Mouse (Mus musculus): Measurements from ENCODE around the gene Rfx7. TPM values are rescaled to one million over a fixed set of nuclear protein-coding genes. Genes with fewer than 3 reads are reported as not detected.
"Not testable (repeated sequence)": the region's sequence is repeated elsewhere in the genome, so short reads cannot be mapped to it uniquely, and the experiment has no call there.

Rfx7 gene
- polyA plus RNA-seq, 1 experiment from 2014 or later: 22.6 TPM

DNA sequence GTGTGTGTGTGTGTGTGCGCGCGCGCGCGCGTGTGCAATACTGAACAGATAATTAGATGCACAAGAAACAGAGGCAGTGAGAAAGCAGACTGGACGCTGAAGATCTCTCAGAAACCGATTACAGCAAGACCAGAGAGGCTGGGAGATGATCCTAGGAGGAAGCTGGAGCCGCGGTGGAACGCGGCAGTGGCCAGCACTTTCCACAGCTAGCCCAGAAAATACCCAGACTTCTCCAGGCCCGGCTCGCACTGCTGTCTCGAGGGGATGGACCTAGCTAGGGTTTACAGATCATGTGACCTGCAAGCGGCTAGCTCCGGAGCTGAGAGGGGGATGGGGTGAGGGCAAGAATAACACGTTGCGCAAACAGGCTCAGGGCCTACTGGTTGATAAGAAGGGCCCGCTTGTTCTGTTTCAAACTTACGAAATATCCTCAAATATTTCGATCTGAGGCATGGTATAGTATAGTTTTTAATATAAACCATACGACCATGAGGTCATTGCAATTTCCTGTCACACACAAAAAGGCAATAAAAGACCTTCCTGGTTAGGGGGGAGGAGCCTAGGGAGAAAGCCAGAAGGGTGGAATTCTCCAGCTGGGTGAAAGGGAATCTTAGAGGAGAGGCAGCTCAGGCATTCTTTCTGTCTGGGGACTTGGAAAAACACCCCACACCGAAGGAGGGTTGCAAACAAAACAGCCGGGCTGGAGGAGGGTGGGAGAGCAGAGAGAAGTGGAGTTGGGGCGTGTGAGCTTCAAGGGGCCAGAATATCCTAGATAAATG lies 108.0 kb downstream of the Rfx7 start:
- peak; percentile 89 for DNase-seq (ENCODE audit: low spot score)
- WGBS: under 1% methylated on average over 27 of the region's 27 CpGs
- H3K27me3 ChIP-seq (ENCODE audit: control insufficient read depth, insufficient read depth, low read length): no peaks in the 10 kb centered on the region

DNA sequence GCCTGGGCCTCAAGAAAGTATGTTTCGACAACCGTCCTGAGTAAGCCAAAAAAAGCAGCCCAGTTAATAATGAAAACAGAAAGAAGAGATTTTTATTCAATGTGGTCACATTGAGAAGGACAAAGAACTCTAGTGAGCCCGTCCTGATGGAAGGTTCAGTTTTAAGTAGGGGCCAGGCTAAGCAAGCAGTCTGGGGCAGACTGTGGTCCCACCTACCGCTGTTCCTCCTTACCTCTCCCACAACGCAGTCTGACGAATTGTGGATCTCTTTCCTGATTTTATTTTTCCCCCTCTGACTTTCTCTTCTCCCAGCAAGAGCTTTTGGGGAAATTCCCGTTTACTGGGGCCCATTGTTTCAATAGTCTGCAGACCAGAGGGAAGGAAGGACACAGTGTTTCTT lies 108.6 kb downstream of the Rfx7 start:
- 18% methylated on average over 7 of the region's 7 CpGs for WGBS
- 0 out of 2 replicates have a peak, but pooled peaks have one; percentile 5 for ATAC-seq (ENCODE audit: insufficient read depth, low FRiP score, low TSS enrichment)
- H3K27me3 ChIP-seq (ENCODE audit: control insufficient read depth, insufficient read depth, low read length): no peaks in the 10 kb centered on the region
- no peak for DNase-seq (ENCODE audit: low spot score)
- peak overlapping the region; percentile 3; the same call in 1 of the 2 replicates for H3K4me2 ChIP-seq (ENCODE audit: low read depth)
- no peaks in the 10 kb centered on the region for H3K9me3 ChIP-seq (ENCODE audit: control insufficient read depth, low read length)
- no peaks in the 10 kb centered on the region for H3K36me3 ChIP-seq (ENCODE audit: control insufficient read depth, insufficient read depth, low read length)
- no peak overlapping the region for H3K4me3 ChIP-seq (ENCODE audit: low read depth, low read length)
- H3K27ac ChIP-seq (ENCODE audit: low read depth, low read length): peak overlapping the region; percentile 99
- peaks cover 16% of the 10 kb centered on the region for H3K4me1 ChIP-seq (ENCODE audit: control insufficient read depth, insufficient read depth, low read length)
- peak overlapping the region; percentile 81 for H3K9ac ChIP-seq (ENCODE audit: low read length)

More for the DNA sequence above, 108.0 kb downstream of the Rfx7 start:
- Histone ChIP-seq H3K9ac (ENCODE audit: low read length) (peak overlapping the region; percentile 81), H3K27ac (ENCODE audit: low read depth, low read length) (peak overlapping the region; percentile 99), H3K9me3 (ENCODE audit: control insufficient read depth, low read length) (no peaks in the 10 kb centered on the region), H3K4me2 (ENCODE audit: low read depth) (peak overlapping the region; percentile 64), H3K4me3 (ENCODE audit: low read depth, low read length) (peak overlapping the region; percentile 37), H3K36me3 (ENCODE audit: control insufficient read depth, insufficient read depth, low read length) (no peaks in the 10 kb centered on the region), H3K4me1 (ENCODE audit: control insufficient read depth, insufficient read depth, low read length) (peaks cover 16% of the 10 kb centered on the region)
- peak; percentile 97 for ATAC-seq (ENCODE audit: insufficient read depth, low FRiP score, low TSS enrichment)

DNA sequence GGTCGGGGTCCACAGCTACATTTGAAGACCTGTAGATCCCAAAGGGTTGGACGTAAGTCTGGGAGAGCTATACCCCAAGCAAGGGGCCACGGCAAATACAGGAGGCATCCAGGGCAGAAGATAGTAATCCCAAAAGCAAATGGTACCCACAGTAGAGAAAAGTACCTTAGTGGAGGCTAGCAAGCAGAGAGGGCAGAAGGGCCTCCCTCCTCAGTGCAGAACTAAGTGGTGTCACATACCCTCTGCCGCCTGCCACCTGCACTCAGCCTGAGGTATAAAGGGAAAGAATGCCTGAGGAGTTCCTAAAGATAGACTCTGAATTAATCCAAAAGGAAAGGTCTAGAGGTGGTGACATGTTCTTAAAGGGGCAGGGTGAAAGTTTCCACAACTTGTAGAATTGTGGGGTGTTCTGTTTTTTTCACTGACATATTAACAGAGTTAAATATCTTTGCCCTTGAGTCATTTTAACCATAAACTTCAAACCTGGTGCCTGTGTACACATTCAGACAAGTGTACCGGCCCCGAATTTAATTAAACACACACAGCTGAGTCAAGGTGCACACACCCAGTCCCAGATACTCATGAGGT lies 109.1 kb downstream of the Rfx7 start:
- ATAC-seq (ENCODE audit: insufficient read depth, low FRiP score, low TSS enrichment): no peak
- DNase-seq (ENCODE audit: low spot score): no peak
- H3K36me3 ChIP-seq (ENCODE audit: control insufficient read depth, insufficient read depth, low read length): no peaks in the 10 kb centered on the region
- H3K4me2 ChIP-seq (ENCODE audit: low read depth): peak overlapping the region; percentile 3; the same call in 1 of the 2 replicates
- H3K9ac ChIP-seq (ENCODE audit: low read length): peak overlapping the region; percentile 81; the same call in 1 of the 2 replicates
- H3K4me3 ChIP-seq (ENCODE audit: low read depth, low read length): no peak overlapping the region
- peak overlapping the region; percentile 99 for H3K27ac ChIP-seq (ENCODE audit: low read depth, low read length)
- no peaks in the 10 kb centered on the region for H3K9me3 ChIP-seq (ENCODE audit: control insufficient read depth, low read length)
- peaks cover 16% of the 10 kb centered on the region for H3K4me1 ChIP-seq (ENCODE audit: control insufficient read depth, insufficient read depth, low read length)
- no peaks in the 10 kb centered on the region for H3K27me3 ChIP-seq (ENCODE audit: control insufficient read depth, insufficient read depth, low read length)
- 74% methylated on average over 6 of the region's 6 CpGs for WGBS

DNA sequence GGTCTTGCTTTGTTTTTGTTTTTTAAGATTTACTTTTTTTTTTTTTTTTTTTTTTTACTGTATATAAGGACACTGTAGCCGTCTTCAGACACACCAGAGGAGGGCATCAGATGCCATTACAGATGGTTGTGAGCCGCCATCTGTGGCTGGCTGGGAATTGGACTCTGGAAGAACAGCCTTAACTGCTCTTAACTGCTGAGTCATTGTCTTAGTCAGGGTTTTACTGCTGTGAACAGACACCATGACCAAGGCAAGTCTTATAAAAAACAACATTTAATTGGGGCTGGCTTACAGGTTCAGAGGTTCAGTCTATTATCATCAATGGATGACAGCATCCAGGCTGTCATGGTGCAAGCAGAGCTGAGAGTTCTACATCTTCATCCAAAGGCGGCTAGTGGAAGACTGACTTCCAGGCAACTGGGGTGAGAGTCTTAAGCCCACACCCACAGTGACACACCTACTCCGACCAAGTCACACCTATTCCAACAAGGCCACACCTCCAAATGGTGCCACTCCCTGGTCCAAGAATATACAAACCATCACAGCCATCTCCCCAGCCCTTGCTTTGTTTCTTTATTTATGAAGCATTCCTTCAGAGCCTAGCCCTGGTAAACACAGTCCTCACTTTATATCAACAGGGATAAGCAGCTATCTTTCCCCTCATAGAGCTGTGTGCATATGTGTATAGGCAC lies 110.9 kb downstream of the Rfx7 start:
- WGBS: 93% methylated on average over 4 of the region's 4 CpGs

DNA sequence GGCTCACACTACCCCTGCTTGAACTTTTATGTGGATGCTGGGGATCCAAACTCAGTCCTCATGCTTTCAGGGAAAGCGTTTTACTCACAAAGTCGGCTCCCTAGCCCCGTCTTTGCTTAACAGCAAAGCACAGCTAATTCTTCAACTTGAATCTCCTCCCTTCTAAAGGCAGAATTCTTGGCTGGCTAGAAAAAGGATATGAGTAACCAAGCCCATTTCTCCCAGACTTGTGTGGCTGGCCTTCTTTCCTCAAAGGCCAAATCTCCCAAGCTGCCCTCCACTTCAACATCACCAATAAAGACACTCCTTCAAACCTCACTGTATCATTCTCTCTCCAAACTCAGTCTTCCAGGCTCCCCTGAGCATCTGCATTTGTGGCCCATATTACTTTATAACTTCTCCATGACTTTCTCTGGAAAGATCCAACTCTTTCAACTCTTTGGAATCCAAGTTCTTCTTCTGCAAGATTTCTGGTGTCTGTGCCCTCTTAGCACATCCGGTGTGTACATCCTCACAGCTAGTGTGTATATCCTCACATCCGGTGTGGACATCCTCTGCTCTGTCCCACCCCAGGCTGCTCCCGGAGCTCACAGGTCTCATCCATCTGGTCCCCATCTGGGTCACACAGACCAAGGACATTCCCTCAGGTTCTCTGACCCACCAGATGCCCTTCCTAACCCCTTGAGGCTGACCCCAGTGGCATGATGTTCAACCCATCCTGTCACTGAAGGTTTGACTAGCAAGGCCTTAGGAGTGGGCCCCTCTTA lies 111.8 kb downstream of the Rfx7 start:
- H3K4me1 ChIP-seq (ENCODE audit: control insufficient read depth, insufficient read depth, low read length): peaks cover 16% of the 10 kb centered on the region
- H3K9me3 ChIP-seq (ENCODE audit: control insufficient read depth, low read length): no peaks in the 10 kb centered on the region
- no peak overlapping the region for H3K9ac ChIP-seq (ENCODE audit: low read length)
- no peak for ATAC-seq (ENCODE audit: insufficient read depth, low FRiP score, low TSS enrichment)
- H3K4me2 ChIP-seq (ENCODE audit: low read depth): no peak overlapping the region
- H3K27ac ChIP-seq (ENCODE audit: low read depth, low read length): no peak overlapping the region
- WGBS: 75% methylated on average over 6 of the region's 6 CpGs
- no peaks in the 10 kb centered on the region for H3K27me3 ChIP-seq (ENCODE audit: control insufficient read depth, insufficient read depth, low read length)
- no peaks in the 10 kb centered on the region for H3K36me3 ChIP-seq (ENCODE audit: control insufficient read depth, insufficient read depth, low read length)
- no peak for DNase-seq (ENCODE audit: low spot score)
- no peak overlapping the region for H3K4me3 ChIP-seq (ENCODE audit: low read depth, low read length)

More for the DNA sequence above, 110.9 kb downstream of the Rfx7 start:
- H3K4me2 ChIP-seq (ENCODE audit: low read depth); H3K4me3 ChIP-seq (ENCODE audit: low read depth, low read length); H3K27ac ChIP-seq (ENCODE audit: low read depth, low read length); H3K9ac ChIP-seq (ENCODE audit: low read length); H3K9me3 ChIP-seq (ENCODE audit: control insufficient read depth, low read length); H3K27me3 ChIP-seq (ENCODE audit: control insufficient read depth, insufficient read depth, low read length); ATAC-seq (ENCODE audit: insufficient read depth, low FRiP score, low TSS enrichment); H3K36me3 ChIP-seq (ENCODE audit: control insufficient read depth, insufficient read depth, low read length); DNase-seq (ENCODE audit: low spot score): not testable (repeated sequence)
- H3K4me1 ChIP-seq (ENCODE audit: control insufficient read depth, insufficient read depth, low read length): peaks cover 16% of the 10 kb centered on the region

DNA sequence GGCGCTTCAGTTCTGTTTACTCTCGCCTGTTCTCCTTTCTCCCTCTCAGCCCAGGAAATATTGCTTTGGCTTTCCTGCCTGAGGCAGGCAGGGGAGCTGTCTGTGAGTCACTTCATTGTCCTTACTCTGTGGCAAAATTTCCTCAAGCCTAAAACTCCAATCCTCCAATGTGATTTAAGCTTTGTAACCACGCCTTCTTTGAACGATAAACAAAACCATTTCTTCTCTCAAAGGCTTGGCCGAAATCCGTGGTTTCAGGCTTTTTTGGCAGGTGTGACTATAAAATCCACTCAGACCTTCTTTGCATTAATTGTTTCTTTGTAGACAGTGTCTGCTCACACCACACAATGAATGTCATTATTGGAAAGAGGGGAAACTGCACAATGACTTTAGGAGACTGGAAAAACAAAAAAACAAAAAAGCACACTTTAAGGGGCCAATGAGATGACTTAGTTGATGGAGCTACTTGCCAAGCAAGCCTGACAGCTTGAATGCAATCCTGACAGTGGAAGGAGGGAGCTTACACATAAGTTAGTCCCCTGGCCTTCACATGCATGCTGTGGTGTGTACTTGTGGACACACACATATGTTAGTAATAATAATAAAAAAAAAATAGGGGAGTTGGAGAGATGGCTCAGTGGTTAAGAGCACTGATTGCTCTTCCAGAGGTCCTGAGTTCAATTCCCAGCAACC lies 112.5 kb downstream of the Rfx7 start:
- no peaks in the 10 kb centered on the region for H3K36me3 ChIP-seq (ENCODE audit: control insufficient read depth, insufficient read depth, low read length)
- H3K9ac ChIP-seq (ENCODE audit: low read length): no peak overlapping the region
- no peak overlapping the region for H3K4me3 ChIP-seq (ENCODE audit: low read depth, low read length)
- ATAC-seq (ENCODE audit: insufficient read depth, low FRiP score, low TSS enrichment) (no peak), DNase-seq (ENCODE audit: low spot score) (no peak)
- H3K27me3 ChIP-seq (ENCODE audit: control insufficient read depth, insufficient read depth, low read length): no peaks in the 10 kb centered on the region
- no peaks in the 10 kb centered on the region for H3K9me3 ChIP-seq (ENCODE audit: control insufficient read depth, low read length)
- H3K4me2 ChIP-seq (ENCODE audit: low read depth): no peak overlapping the region
- H3K27ac ChIP-seq (ENCODE audit: low read depth, low read length): no peak overlapping the region
- peaks cover 12% of the 10 kb centered on the region for H3K4me1 ChIP-seq (ENCODE audit: control insufficient read depth, insufficient read depth, low read length)
- 37% methylated on average over 6 of the region's 6 CpGs for WGBS

DNA sequence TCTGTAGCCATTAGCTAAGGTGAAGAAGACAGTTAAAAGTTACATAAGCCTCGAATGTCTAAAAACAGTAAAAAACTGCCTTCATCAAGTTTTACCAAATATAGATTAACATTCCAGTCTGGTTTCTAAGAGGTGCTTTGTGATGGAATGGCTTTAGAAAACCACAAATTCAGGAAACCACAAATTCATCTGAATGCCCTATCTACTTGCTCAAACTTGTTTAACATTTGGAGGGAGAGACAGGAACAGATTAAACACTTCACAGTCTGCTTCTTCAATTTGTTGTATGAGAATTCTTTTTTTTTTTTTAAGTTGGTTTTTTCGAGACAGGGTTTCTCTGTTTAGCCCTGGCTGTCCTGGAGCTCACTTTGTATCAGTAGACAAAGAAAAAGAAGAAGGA lies 117.7 kb downstream of the Rfx7 start:
- no peak overlapping the region for H3K4me3 ChIP-seq (ENCODE audit: low read depth, low read length)
- H3K9ac ChIP-seq (ENCODE audit: low read length): no peak overlapping the region
- no peak overlapping the region for H3K27ac ChIP-seq (ENCODE audit: low read depth, low read length)
- 76% methylated on average over 2 of the region's 2 CpGs for WGBS
- no peak overlapping the region for H3K4me2 ChIP-seq (ENCODE audit: low read depth)
- H3K4me1 ChIP-seq (ENCODE audit: control insufficient read depth, insufficient read depth, low read length): no peaks in the 10 kb centered on the region
- H3K27me3 ChIP-seq (ENCODE audit: control insufficient read depth, insufficient read depth, low read length): no peaks in the 10 kb centered on the region
- H3K36me3 ChIP-seq (ENCODE audit: control insufficient read depth, insufficient read depth, low read length): no peaks in the 10 kb centered on the region
- H3K9me3 ChIP-seq (ENCODE audit: control insufficient read depth, low read length): no peaks in the 10 kb centered on the region
- ATAC-seq (ENCODE audit: insufficient read depth, low FRiP score, low TSS enrichment) (no peak), DNase-seq (ENCODE audit: low spot score) (no peak)

DNA sequence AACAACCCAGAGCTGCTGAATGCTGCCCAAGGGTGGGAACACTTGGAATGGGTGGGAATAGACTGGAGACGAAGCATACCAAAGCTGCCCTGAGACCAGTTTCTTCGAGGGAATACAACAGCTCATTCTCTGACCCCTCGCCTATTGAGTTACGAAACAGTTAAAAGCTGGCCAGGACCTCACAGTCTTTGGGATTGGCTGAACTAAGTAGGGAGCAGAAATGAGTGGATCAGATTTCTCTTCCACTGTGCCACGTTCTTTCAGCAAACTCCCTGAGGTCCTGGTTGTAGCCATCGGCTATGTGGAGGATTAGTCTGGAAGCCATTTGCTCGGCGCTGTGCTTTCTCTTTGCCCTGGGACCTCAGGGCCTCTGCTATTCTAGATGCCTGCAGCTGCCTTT lies 120.9 kb downstream of the Rfx7 start:
- Histone ChIP-seq H3K4me1 (ENCODE audit: control insufficient read depth, insufficient read depth, low read length) (no peaks in the 10 kb centered on the region), H3K9me3 (ENCODE audit: control insufficient read depth, low read length) (no peaks in the 10 kb centered on the region), H3K4me3 (ENCODE audit: low read depth, low read length) (no peak overlapping the region), H3K27ac (ENCODE audit: low read depth, low read length) (peak overlapping the region; percentile 3), H3K36me3 (ENCODE audit: control insufficient read depth, insufficient read depth, low read length) (no peaks in the 10 kb centered on the region), H3K4me2 (ENCODE audit: low read depth) (no peak overlapping the region), H3K9ac (ENCODE audit: low read length) (no peak overlapping the region), H3K27me3 (ENCODE audit: control insufficient read depth, insufficient read depth, low read length) (no peaks in the 10 kb centered on the region)
- 21% methylated on average over 8 of the region's 8 CpGs for WGBS
- no peak for DNase-seq (ENCODE audit: low spot score)
- no peak; the same call in 1 of the 2 replicates for ATAC-seq (ENCODE audit: insufficient read depth, low FRiP score, low TSS enrichment)

Measured in neural tube, embryonic 11.5 days (tissue).